ENCODE assay signal across 11 mouse cellular contexts in genomic region chr8:38861436-38861835, GRCm38 (mm10).
"Had no signal": no experiment of that assay in that cellular context is flagged by ENCODE, and none has a peak within 500 bp of the region (broad histone marks: within the 10 kb centered on the region; RNA-seq: fewer than 3 reads in every experiment).

No protein-coding gene starts in this region.

- ATAC-seq: midbrain, embryonic 13.5 days had no signal

- DNase-seq: kidney, adult 11 months; kidney, adult 9 months; kidney, postnatal 36 days; lung, adult 18-20 months; thymus, postnatal 4 days had no signal

- H3K27ac ChIP-seq: kidney, postnatal 0 days; layer of hippocampus, adult 2 months; limb, embryonic 13.5 days; liver, embryonic 14.5 days; midbrain, embryonic 13.5 days; stomach, embryonic 15.5 days had no signal

- H3K4me3 ChIP-seq: layer of hippocampus, adult 2 months; limb, embryonic 13.5 days; midbrain, embryonic 13.5 days; stomach, embryonic 15.5 days had no signal
